Mouse (Mus musculus) heart, postnatal 0 days (tissue): ENCODE measurements at regions not wholly inside any gene's neighbourhood (a gene's known extent, or its start where the extent isn't known, plus 50 kb on each side); places are given as distances from the start of the nearest gene placed in this dataset.

Source experiments
- CTCF ChIP-seq: IDR thresholded peaks from 2 replicates; pipeline ENCODE4 v1.5.1; 2016; ENCODE audit warnings: antibody characterized with exemption, control low read depth, low read depth
- EP300 ChIP-seq: IDR thresholded peaks from 2 replicates; pipeline ENCODE4 v1.6.1; 2016; ENCODE audit warnings: antibody characterized with exemption, low read depth

GRCm38 (mm10) chr11:40102613-40103012 lies 592.4 kb downstream of the Mat2b start:
- TF ChIP-seq CTCF (peak; percentile 25; the same call in 1 of the 2 replicates), EP300 (no peak)
